Mouse (Mus musculus) ES-Bruce4 (cell line): ENCODE results near the gene Usf1.

ENCODE experiments used
- CTCF ChIP-seq: IDR thresholded peaks from one replicate; pipeline ENCODE4 v1.8.1; 2011; ENCODE audit warnings: low read depth, low read length
- EP300 ChIP-seq: IDR thresholded peaks from 2 replicates; pipeline ENCODE4 v1.6.1; 2011; ENCODE audit warnings: low read depth, low read length; ENCODE audit not compliant: insufficient read depth
- POLR2A ChIP-seq: IDR thresholded peaks from one replicate; pipeline ENCODE4 v1.8.1; 2011; ENCODE audit warnings: low read length; ENCODE audit not compliant: insufficient read depth

GRCm38 (mm10) chr1:171378298-171378697, 32.8 kb upstream of the Usf1 start:
- no peak for TF ChIP-seq CTCF
- no peak for TF ChIP-seq POLR2A
- TF ChIP-seq EP300 = no peak
